Mouse (Mus musculus) lung, adult 2 months (tissue): ENCODE data around the gene Utp6. TPM values are rescaled to one million over a fixed set of nuclear protein-coding genes. Genes with fewer than 3 reads are reported as not detected.

ENCODE experiments used
- DNase-seq: peaks from one replicate; pipeline ENCODE4 v3.0.0; 2022
- H3K4me1 ChIP-seq: fragments of 200-500 bp; 2 replicates; pipeline ENCODE4 v1.6.1; 2011; ENCODE audit warnings: low read length; ENCODE audit not compliant: control insufficient read depth, insufficient read depth
- H3K4me3 ChIP-seq: fragments of 200-500 bp; replicated peaks from 2 replicates; pipeline ENCODE3; 2011; ENCODE audit warnings: low read depth, mild to moderate bottlenecking, control low read depth, low read length; ENCODE audit errors: extremely low read depth
- CTCF ChIP-seq: fragments of 200-500 bp; IDR thresholded peaks from 2 replicates; pipeline ENCODE4 v1.5.1; 2011; ENCODE audit warnings: mild to moderate bottlenecking, low read length, control low read depth; ENCODE audit not compliant: insufficient read depth
- POLR2A ChIP-seq: fragments of 200-500 bp; IDR thresholded peaks from 2 replicates; pipeline ENCODE4 v1.6.1; 2011; ENCODE audit warnings: low read depth, mild to moderate bottlenecking, control low read depth, low read length, borderline replicate concordance; ENCODE audit errors: extremely low read depth
- WGBS: fragments of 180-500 bp; shearing (Covaris S2); methylation state at CpG from one replicate; pipeline ENCODE4 v1.1.7; 2018; 5-methylcytosine and 5-hydroxymethylcytosine counted together
- polyA plus RNA-seq: library from polyadenylated mRNA; depleted of rRNA; stranded (reverse); fragments of >200 nt; gene quantifications from 2 replicates; pipeline ENCODE4 v1.2.3, GENCODE M21; 2012; rRNA removed

Gene Utp6
- polyA plus RNA-seq, 1 experiment: 6.9 TPM

GRCm38 (mm10) chr11:79886961-79887360 is 75.2 kb downstream of the Utp6 start:
- Histone ChIP-seq H3K4me3 (no peak overlapping the region), H3K4me1 (no peaks in the 10 kb centered on the region)
- TF ChIP-seq CTCF (no peak), POLR2A (no peak)
- 89% methylated on average over 1 of the region's 1 CpGs for WGBS
- DNase-seq: no peak

- WGBS: 90% methylated on average over 1 of the region's 1 CpGs
- TF ChIP-seq CTCF: no peak
- TF ChIP-seq POLR2A: no peak
- Histone ChIP-seq H3K4me3 (no peak overlapping the region), H3K4me1 (no peaks in the 10 kb centered on the region)
- DNase-seq: no peak
Measured at GRCm38 (mm10) chr11:79886395-79886794, 75.8 kb downstream of the Utp6 start.

DNA sequence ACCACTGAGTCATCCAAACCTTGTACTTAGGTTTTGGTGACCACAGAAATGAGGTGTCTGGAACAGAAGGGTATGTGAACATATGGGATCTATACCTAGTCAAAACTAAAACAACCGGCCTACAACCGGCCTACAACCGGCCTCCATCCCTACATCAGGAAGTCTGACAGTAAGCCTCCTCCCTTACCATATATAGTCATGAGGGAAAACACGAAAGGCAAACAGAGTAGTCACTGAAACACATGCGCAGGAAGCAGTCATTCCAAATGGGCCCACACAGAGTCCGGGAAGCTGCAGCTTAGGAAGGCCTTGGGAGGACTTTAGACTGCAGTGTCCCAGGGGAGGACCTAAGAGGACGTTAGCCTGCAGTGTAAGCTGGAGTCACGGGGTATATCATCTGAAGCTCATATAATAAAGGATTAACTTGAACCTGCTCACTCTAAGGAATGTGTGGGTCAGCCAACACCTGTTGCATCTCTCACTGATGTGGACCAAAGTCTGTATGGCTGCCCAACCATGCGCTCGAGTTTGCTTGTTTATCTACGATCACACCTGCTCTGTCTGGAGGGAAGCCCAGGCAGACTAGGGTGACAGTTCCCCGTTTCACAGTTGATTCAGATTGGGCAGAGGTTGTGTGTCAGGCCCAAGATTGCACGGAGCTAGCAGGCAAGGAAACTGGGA is 76.3 kb downstream of the Utp6 start:
- TF ChIP-seq CTCF (no peak), POLR2A (no peak)
- no peak overlapping the region for H3K4me3 ChIP-seq
- 71% methylated on average over 13 of the region's 13 CpGs for WGBS
- no peaks in the 10 kb centered on the region for H3K4me1 ChIP-seq
- DNase-seq: no peak

- DNase-seq: no peak
- Histone ChIP-seq H3K4me3 (no peak overlapping the region), H3K4me1 (no peaks in the 10 kb centered on the region)
- TF ChIP-seq POLR2A (no peak), CTCF (peak; percentile 70; the same call in 1 of the 2 replicates)
- WGBS: 76% methylated on average over 6 of the region's 6 CpGs
Measured at GRCm38 (mm10) chr11:79884784-79885183, 77.4 kb downstream of the Utp6 start.

Other genes starting within 250 kb of the Utp6 start
- 3.3 and 5.1 TPM in 2 replicates for gene Suz12, start 30.7 kb upstream of the Utp6 start, polyA plus RNA-seq
- gene Crlf3, start 118.6 kb upstream of the Utp6 start, polyA plus RNA-seq: 19.2 and 26.0 TPM in 2 replicates
- 0.25 and 0.44 TPM in 2 replicates for gene Atad5, start 127.0 kb upstream of the Utp6 start, polyA plus RNA-seq
- gene Tefm, start 179.8 kb upstream of the Utp6 start, polyA plus RNA-seq: 2.7 and 4.3 TPM in 2 replicates
- gene Adap2, start 191.7 kb upstream of the Utp6 start, polyA plus RNA-seq: 7.0 and 18.2 TPM in 2 replicates
- 8.1 and 9.4 TPM in 2 replicates for gene Rnf135, start 221.5 kb upstream of the Utp6 start, polyA plus RNA-seq
- 8.7 and 14.9 TPM in 2 replicates for gene Rhot1, start 246.6 kb upstream of the Utp6 start, polyA plus RNA-seq